Mouse (Mus musculus): ENCODE data around the gene Aff1. TPM values are rescaled to one million over a fixed set of nuclear protein-coding genes. Genes with fewer than 3 reads are reported as not detected.

Gene Aff1
- 2.7 and 3.9 TPM in 2 replicates for polyA plus RNA-seq (2014; fragmentation: Nextera tagmentation; extraction: Ambion mirVana)

DNA sequence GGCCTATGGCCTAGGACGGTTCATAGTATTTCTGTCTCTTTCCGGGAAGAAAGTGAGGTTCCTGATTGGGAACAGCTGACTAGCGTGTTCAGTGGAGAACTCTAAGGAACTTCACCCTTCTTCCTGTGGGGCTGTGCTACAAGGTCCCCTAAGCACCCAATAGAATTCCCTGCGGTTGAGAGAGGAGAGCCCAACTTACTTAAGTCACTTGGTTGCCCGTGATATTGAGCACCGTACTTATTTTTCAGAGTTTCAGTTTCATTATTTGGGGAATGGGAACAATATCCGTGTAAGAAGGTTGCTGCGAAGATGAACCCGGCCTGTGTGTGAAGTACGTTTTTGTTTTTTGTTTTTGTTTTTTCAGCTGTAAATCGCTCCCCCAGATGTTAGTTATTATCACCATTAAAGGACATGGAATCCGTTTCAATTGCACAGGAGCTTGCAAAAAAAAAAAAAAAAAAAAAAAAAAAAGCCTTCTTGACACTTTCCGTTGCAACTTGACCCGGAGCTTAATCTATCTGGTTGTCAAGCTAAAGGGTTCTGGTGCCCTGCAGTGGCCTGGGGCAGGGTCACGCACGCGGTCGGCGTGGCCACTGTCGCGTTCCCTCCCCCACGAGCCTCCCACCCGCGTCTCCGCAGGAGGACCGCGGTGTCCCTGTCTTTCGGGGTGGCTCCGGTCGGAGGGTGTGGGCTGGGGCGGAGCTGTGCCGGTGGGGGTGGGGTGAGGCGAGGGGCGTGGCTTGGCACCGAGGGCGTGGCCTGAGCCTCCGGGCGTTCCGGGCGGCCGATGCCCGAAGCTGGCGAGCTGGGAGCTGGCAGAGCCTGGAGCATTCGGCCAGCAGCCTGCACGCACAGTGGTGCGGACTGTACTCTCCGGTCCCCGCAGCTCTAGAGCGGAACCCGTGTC, at the start of gene Aff1:
Gene Aff1, plus strand, starts transcription at position 751 of the 907 bp plus-strand sequence.
- ATAC-seq (ENCODE audit: low FRiP score) (peak; percentile 86), DNase-seq (ENCODE audit: low spot score) (peak; percentile 61)
- H3K27me3 ChIP-seq (ENCODE audit: control insufficient read depth, insufficient read depth, low read length): peaks cover 26% of the 10 kb centered on the region
- H3K9me3 ChIP-seq (ENCODE audit: control insufficient read depth, low read length): no peaks in the 10 kb centered on the region
- H3K27ac ChIP-seq: no peak within 1 kb of the TSS
- H3K36me3 ChIP-seq (replicated peaks; ENCODE audit: control insufficient read depth, insufficient read depth): no peaks in the 10 kb centered on the region
- peaks cover 6% of the 10 kb centered on the region; the same call in 1 of the 2 replicates for H3K4me1 ChIP-seq (replicated peaks; ENCODE audit: control insufficient read depth, insufficient read depth, low read length)
- peak within 1 kb of the TSS; percentile 84 for H3K4me2 ChIP-seq (replicated peaks)
- 5% methylated on average over 45 of the region's 50 CpGs for WGBS
- peak within 1 kb of the TSS; percentile 48 for H3K4me3 ChIP-seq (replicated peaks; ENCODE audit: low read length)
- H3K9ac ChIP-seq: peak within 1 kb of the TSS; percentile 54

DNA sequence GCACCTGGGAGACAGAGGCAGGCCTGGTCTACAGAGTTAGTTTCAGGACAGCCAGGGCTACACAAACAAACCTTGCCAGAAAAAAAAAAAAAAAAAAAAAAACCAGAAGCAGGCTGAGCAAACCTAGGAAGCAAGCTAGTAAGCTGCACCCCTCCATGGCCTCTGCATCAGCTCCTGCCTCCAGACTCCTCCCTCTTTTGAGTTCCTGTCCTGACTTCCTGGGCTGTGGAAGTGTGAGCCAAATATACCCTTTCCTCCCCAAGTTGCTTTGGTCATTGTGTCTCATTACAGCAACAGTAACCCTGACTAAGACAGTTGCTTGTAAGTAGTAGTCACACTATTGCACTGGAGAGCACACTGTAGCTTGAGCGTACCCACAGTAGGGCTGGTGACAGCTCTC, 48.0 kb upstream of the Aff1 start:
- ATAC-seq (ENCODE audit: low FRiP score): no peak
- Histone ChIP-seq H3K4me3 (replicated peaks; ENCODE audit: low read length) (no peak overlapping the region), H3K36me3 (replicated peaks; ENCODE audit: control insufficient read depth, insufficient read depth) (no peaks in the 10 kb centered on the region), H3K27me3 (ENCODE audit: control insufficient read depth, insufficient read depth, low read length) (no peaks in the 10 kb centered on the region), H3K9me3 (ENCODE audit: control insufficient read depth, low read length) (no peaks in the 10 kb centered on the region), H3K27ac (no peak overlapping the region), H3K9ac (no peak overlapping the region), H3K4me1 (replicated peaks; ENCODE audit: control insufficient read depth, insufficient read depth, low read length) (no peaks in the 10 kb centered on the region), H3K4me2 (replicated peaks) (no peak overlapping the region)
- no peak for DNase-seq (ENCODE audit: low spot score)
- WGBS: 100% methylated on average over 1 of the region's 1 CpGs

GRCm38 (mm10) chr5:103647320-103647719, 44.9 kb upstream of the Aff1 start:
- Histone ChIP-seq H3K27me3 (ENCODE audit: control insufficient read depth, insufficient read depth, low read length) (no peaks in the 10 kb centered on the region), H3K9me3 (ENCODE audit: control insufficient read depth, low read length) (no peaks in the 10 kb centered on the region), H3K36me3 (replicated peaks; ENCODE audit: control insufficient read depth, insufficient read depth) (no peaks in the 10 kb centered on the region), H3K4me2 (replicated peaks) (no peak overlapping the region), H3K9ac (no peak overlapping the region), H3K4me3 (replicated peaks; ENCODE audit: low read length) (no peak overlapping the region), H3K4me1 (replicated peaks; ENCODE audit: control insufficient read depth, insufficient read depth, low read length) (no peaks in the 10 kb centered on the region), H3K27ac (no peak overlapping the region)
- DNase-seq (ENCODE audit: low spot score) (no peak), ATAC-seq (ENCODE audit: low FRiP score) (no peak)
- WGBS: 87% methylated on average over 3 of the region's 3 CpGs

- ATAC-seq (ENCODE audit: low FRiP score) (no peak), DNase-seq (ENCODE audit: low spot score) (peak; percentile 66)
- Histone ChIP-seq H3K27me3 (ENCODE audit: control insufficient read depth, insufficient read depth, low read length) (no peaks in the 10 kb centered on the region), H3K4me2 (replicated peaks) (no peak overlapping the region), H3K27ac (no peak overlapping the region), H3K36me3 (replicated peaks; ENCODE audit: control insufficient read depth, insufficient read depth) (no peaks in the 10 kb centered on the region), H3K9me3 (ENCODE audit: control insufficient read depth, low read length) (no peaks in the 10 kb centered on the region), H3K9ac (no peak overlapping the region), H3K4me1 (replicated peaks; ENCODE audit: control insufficient read depth, insufficient read depth, low read length) (0 out of 2 replicates have a peak, but pooled peaks cover 3% of the 10 kb centered on the region), H3K4me3 (replicated peaks; ENCODE audit: low read length) (no peak overlapping the region)
- whole genome bisulfite sequencing: 27% methylated on average over 6 of the region's 6 CpGs
Measured at GRCm38 (mm10) chr5:103654225-103654624, 37.9 kb upstream of the Aff1 start.

DNA sequence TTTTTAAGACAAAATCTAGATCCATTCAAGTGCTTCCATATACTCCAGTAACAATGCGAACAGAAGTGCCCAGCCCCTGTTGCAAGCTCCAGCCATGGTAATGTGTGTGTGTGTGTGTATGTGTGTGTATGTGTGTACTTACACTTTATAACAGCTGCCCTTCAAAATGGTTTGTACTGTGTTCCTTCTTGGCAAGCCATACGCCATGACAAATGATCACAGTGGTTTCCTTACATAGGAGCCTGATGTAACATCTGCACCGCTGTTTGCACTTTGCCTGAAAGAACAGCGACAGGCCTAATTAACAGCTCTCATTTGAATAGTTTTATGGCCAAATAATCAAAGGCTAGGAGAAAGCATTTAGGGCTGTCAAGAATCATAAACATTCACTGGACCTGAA, 37.4 kb upstream of the Aff1 start:
- Histone ChIP-seq H3K27me3 (ENCODE audit: control insufficient read depth, insufficient read depth, low read length) (no peaks in the 10 kb centered on the region), H3K4me3 (replicated peaks; ENCODE audit: low read length) (peak overlapping the region; percentile 57), H3K27ac (no peak overlapping the region), H3K4me1 (replicated peaks; ENCODE audit: control insufficient read depth, insufficient read depth, low read length) (0 out of 2 replicates have a peak, but pooled peaks cover 3% of the 10 kb centered on the region), H3K9me3 (ENCODE audit: control insufficient read depth, low read length) (no peaks in the 10 kb centered on the region), H3K36me3 (replicated peaks; ENCODE audit: control insufficient read depth, insufficient read depth) (no peaks in the 10 kb centered on the region), H3K4me2 (replicated peaks) (peak overlapping the region; percentile 98), H3K9ac (no peak overlapping the region)
- no peak; the same call in 1 of the 2 replicates for ATAC-seq (ENCODE audit: low FRiP score)
- DNase-seq (ENCODE audit: low spot score): peak; percentile 28
- WGBS: 58% methylated on average over 4 of the region's 4 CpGs

DNA sequence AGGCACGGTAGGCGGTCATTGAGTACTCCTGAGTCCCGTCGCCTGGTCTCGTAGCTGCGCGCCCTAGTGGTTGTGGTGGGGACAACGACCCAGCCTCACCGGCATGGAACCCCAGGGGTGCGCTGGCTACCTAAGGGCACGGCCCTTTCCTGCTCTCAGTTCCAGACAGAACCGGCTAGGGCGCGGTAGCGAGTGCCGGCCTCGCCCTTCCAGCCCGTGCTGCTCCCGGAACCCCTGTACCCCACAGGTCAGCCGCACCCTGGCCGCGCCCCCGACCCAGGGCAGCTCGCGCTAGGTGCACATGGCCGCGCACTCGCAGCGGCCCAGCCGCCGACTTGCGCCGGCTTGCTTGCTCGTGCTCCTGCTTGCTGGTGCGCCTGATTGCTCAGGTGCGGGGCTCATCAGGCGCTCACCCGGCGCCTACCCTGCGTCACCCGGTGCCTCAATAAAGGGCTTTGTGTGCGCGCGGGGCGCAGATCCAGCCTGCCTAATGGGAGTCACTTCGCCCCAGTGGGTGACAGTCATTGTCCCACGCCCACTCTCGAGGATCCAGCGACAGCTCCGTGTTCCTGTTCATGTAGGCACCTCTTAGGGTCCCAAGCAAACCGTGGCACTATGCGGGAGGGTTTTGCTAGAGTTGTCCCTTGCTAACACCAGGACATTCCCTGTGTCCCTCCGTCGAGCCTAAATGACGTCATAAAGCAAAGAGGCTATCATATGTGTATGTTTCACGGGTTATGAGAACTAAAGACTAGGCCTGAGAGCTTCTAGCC, 36.6 kb upstream of the Aff1 start, which contains the start of gene 1700016H13Rik:
Gene 1700016H13Rik, minus strand, starts transcription at position 665 of the 773 bp plus-strand sequence.
- no peaks in the 10 kb centered on the region for H3K36me3 ChIP-seq (replicated peaks; ENCODE audit: control insufficient read depth, insufficient read depth)
- H3K9ac ChIP-seq: peak within 1 kb of the TSS; percentile 73
- DNase-seq (ENCODE audit: low spot score) (peak; percentile 65), ATAC-seq (ENCODE audit: low FRiP score) (peak; percentile 85)
- H3K27ac ChIP-seq: no peak within 1 kb of the TSS
- H3K4me2 ChIP-seq (replicated peaks): peak within 1 kb of the TSS; percentile 98
- under 1% methylated on average over 54 of the region's 56 CpGs for WGBS
- H3K27me3 ChIP-seq (ENCODE audit: control insufficient read depth, insufficient read depth, low read length): no peaks in the 10 kb centered on the region; the same call in 1 of the 2 replicates
- 0 out of 2 replicates have a peak, but pooled peaks cover 3% of the 10 kb centered on the region for H3K4me1 ChIP-seq (replicated peaks; ENCODE audit: control insufficient read depth, insufficient read depth, low read length)
- H3K9me3 ChIP-seq (ENCODE audit: control insufficient read depth, low read length): no peaks in the 10 kb centered on the region
- peak within 1 kb of the TSS; percentile 57 for H3K4me3 ChIP-seq (replicated peaks; ENCODE audit: low read length)

DNA sequence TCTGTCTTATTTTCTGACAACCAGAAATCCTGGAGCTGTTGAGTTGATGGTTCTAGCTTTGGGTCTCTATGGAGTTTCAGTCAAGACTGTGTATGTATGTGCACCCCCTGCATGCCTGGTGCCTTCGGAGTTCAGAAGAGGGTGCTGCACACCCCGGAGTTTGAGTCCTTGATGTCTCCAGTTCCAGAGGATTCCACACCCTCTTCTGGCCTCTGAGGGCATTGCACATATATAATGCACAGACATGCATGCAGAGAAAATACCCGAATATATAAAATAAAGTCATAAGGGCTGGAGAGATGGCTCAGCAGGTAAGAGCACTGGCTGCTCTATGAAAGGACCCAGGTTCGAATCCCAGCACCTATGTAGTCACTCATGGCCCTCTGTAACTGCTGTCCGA, 33.3 kb upstream of the Aff1 start:
- 72% methylated on average over 5 of the region's 5 CpGs for WGBS
- Histone ChIP-seq H3K4me1 (replicated peaks; ENCODE audit: control insufficient read depth, insufficient read depth, low read length) (0 out of 2 replicates have a peak, but pooled peaks cover 3% of the 10 kb centered on the region), H3K4me2 (replicated peaks) (no peak overlapping the region), H3K9ac (no peak overlapping the region), H3K4me3 (replicated peaks; ENCODE audit: low read length) (no peak overlapping the region), H3K36me3 (replicated peaks; ENCODE audit: control insufficient read depth, insufficient read depth) (no peaks in the 10 kb centered on the region), H3K9me3 (ENCODE audit: control insufficient read depth, low read length) (no peaks in the 10 kb centered on the region), H3K27ac (no peak overlapping the region), H3K27me3 (ENCODE audit: control insufficient read depth, insufficient read depth, low read length) (no peaks in the 10 kb centered on the region; the same call in 1 of the 2 replicates)
- DNase-seq (ENCODE audit: low spot score): peak; percentile 34
- no peak for ATAC-seq (ENCODE audit: low FRiP score)

GRCm38 (mm10) chr5:103659571-103659970, 32.6 kb upstream of the Aff1 start:
- H3K9me3 ChIP-seq (ENCODE audit: control insufficient read depth, low read length): no peaks in the 10 kb centered on the region
- H3K36me3 ChIP-seq (replicated peaks; ENCODE audit: control insufficient read depth, insufficient read depth): no peaks in the 10 kb centered on the region
- no peaks in the 10 kb centered on the region; the same call in 1 of the 2 replicates for H3K27me3 ChIP-seq (ENCODE audit: control insufficient read depth, insufficient read depth, low read length)
- H3K27ac ChIP-seq: no peak overlapping the region
- peak; percentile 88 for DNase-seq (ENCODE audit: low spot score)
- no peak overlapping the region for H3K9ac ChIP-seq
- no peak overlapping the region for H3K4me2 ChIP-seq (replicated peaks)
- H3K4me3 ChIP-seq (replicated peaks; ENCODE audit: low read length): no peak overlapping the region
- ATAC-seq (ENCODE audit: low FRiP score): no peak
- WGBS: 35% methylated on average over 3 of the region's 3 CpGs
- H3K4me1 ChIP-seq (replicated peaks; ENCODE audit: control insufficient read depth, insufficient read depth, low read length): 0 out of 2 replicates have a peak, but pooled peaks cover 3% of the 10 kb centered on the region

DNA sequence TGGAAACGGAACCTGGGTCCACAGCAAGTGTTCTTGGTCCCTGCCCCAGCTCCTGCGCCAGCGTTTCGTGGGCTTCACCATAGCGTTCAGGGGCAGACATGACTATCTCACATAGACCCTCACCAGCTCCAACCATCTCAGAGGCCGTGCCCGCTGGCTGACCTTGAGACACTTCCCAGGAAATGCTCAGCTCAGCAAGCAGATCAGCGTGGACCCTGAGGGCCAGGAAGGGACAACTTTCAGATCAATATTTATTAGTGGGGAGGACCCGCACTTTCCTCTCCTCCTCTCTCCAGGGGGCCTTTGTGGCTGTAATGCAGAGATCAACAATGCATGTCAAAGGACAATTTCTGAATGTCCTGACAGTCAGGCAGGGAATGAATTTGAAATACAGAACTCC, 27.2 kb upstream of the Aff1 start:
- WGBS: 64% methylated on average over 9 of the region's 9 CpGs
- no peak for ATAC-seq (ENCODE audit: low FRiP score)
- H3K36me3 ChIP-seq (replicated peaks; ENCODE audit: control insufficient read depth, insufficient read depth): no peaks in the 10 kb centered on the region

More for the DNA sequence above, 27.2 kb upstream of the Aff1 start:
- H3K27me3 ChIP-seq (ENCODE audit: control insufficient read depth, insufficient read depth, low read length): no peaks in the 10 kb centered on the region; the same call in 1 of the 2 replicates
- no peak overlapping the region for H3K27ac ChIP-seq
- H3K9me3 ChIP-seq (ENCODE audit: control insufficient read depth, low read length): no peaks in the 10 kb centered on the region
- H3K4me3 ChIP-seq (replicated peaks; ENCODE audit: low read length): no peak overlapping the region
- DNase-seq (ENCODE audit: low spot score): no peak
- H3K9ac ChIP-seq: no peak overlapping the region
- H3K4me1 ChIP-seq (replicated peaks; ENCODE audit: control insufficient read depth, insufficient read depth, low read length): no peaks in the 10 kb centered on the region
- H3K4me2 ChIP-seq (replicated peaks): no peak overlapping the region
